Mouse (Mus musculus) T-cell, adult 2 months (primary cell): ENCODE results near the gene Pkhd1.
"Not testable (repeated sequence)": the region's sequence is repeated elsewhere in the genome, so short reads cannot be mapped to it uniquely, and the experiment has no call there.

Experiments used
- DNase-seq: peaks from one replicate; pipeline ENCODE4 v3.0.0; 2022; ENCODE audit warnings: low spot score

The Pkhd1 gene

GRCm38 (mm10) chr1:20486087-20486486 is 131.8 kb downstream of the Pkhd1 start:
- DNase-seq: no peak

GRCm38 (mm10) chr1:20481843-20482242 is 136.0 kb downstream of the Pkhd1 start:
- DNase-seq: no peak

GRCm38 (mm10) chr1:20478695-20479094 is 139.2 kb downstream of the Pkhd1 start:
- no peak for DNase-seq

GRCm38 (mm10) chr1:20478266-20478659 is 139.6 kb downstream of the Pkhd1 start:
- DNase-seq: no peak

DNA sequence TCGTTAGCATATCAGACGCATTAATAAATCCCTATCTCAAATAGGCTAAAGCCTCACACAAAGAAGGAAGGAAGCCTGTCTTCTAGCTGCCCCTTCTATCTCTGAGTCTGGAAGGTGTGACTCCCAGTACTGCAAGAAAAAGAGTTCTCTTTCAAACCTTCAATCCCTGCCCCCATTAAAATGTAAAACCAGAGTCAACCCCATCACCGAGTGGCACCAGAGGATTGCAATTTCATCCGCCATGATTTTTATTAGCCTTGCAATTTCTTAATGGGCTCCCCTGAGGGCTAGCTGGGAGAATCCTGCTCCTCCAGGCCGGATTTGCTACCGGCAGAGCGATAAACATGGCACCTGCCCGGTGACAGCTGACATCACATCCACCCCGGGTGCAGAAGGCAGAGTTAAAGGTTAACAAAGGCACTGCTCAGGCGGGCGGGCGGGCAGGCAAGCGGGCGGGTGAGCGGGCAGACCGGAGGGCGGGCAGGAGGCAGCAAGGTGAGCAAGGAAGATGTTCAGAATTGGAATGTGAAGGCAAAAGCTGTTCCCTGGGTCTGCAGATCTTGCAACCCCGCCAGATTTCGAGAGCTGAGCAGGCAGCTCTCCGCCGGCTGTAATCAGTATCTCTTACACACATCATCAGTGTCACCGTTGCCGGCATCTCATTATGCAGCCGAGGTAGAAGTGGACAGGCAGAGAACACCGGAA is 140.2 kb downstream of the Pkhd1 start:
- DNase-seq: no peak

GRCm38 (mm10) chr1:20470770-20471169 is 147.1 kb downstream of the Pkhd1 start:
- DNase-seq: no peak

- no peak for DNase-seq
These were observed 147.5 kb downstream of the Pkhd1 start for GRCm38 (mm10) chr1:20470317-20470716.

- DNase-seq: no peak
These were observed 151.4 kb downstream of the Pkhd1 start for GRCm38 (mm10) chr1:20466481-20466880.

GRCm38 (mm10) chr1:20454621-20455020 is 163.2 kb downstream of the Pkhd1 start:
- no peak for DNase-seq

- DNase-seq: no peak
These were observed 167.8 kb downstream of the Pkhd1 start for GRCm38 (mm10) chr1:20450074-20450473.

DNA sequence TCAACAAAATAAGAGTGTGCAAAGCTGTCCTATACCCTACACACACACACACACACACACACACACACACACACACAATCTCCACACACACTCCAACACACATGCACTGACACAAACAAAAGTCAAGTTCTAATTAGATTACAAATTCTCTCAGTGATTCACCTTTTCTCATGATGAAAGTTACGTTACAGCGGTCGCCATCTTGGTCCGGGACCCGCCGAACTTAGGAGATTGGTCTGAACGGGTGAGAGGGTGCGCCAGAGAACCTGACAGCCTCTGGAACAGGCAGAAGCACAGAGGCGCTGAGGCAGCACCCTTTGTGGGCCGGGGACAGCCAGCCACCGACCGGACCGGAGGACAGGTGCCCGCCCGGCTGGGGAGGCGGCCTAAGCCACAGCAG is 185.8 kb downstream of the Pkhd1 start:
- DNase-seq: not testable (repeated sequence)

GRCm38 (mm10) chr1:20429056-20429394 is 188.8 kb downstream of the Pkhd1 start:
- DNase-seq: no peak

DNA sequence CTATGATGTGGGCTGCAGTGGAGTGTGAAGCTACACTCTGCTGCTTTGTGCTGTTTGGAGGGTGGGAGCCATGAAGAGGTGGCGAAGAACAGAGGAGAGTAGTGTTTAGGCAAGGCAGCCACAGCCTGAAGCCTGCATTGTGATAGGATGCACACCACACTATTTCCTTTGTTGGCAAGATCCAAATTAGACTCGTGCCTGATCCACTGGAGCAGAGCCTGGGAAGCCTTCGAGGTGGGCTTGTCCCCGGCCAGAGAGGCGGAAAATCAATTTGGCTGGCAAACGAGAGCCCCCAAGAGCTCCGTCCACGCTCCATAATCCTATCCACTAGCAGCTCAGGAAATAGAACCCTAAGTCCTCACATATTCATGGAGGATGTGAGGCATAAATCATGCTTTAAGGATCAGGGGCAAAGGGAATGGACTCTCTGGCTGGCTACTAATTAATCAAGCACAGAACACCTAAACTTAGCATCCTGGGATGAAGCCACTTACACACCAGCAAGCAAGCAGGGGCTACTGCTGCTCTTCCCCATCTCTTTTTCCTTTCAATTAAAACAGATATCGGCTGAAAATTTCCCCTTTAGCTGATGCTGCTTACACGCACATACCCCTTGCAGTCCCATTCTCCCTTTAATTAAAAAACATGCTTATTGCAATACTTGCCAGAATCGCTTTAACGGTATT is 189.4 kb downstream of the Pkhd1 start:
- DNase-seq: no peak

- DNase-seq: no peak
These were observed 208.4 kb downstream of the Pkhd1 start for GRCm38 (mm10) chr1:20409411-20409967.

DNA sequence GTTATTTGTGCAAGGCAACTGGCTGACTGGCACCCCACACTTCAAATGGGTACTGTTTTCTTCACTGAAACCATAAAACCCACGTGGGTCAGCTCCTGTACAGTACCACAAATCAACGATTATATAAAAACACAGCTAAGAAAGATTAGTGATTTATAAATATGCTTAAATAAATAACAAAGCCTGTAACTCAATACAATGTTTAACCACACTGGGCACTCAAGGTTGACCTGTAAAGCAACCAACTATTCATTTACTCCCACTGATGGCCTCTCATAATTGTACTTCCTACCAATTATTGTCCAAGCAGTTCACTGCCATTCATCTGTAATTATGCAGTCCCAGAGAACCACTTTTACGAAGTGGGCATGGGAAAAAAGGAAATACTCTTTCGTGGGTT is 219.5 kb downstream of the Pkhd1 start:
- DNase-seq: no peak

GRCm38 (mm10) chr1:20364437-20364836 is 253.4 kb downstream of the Pkhd1 start:
- no peak for DNase-seq

GRCm38 (mm10) chr1:20344651-20345050 is 273.2 kb downstream of the Pkhd1 start:
- no peak for DNase-seq

- no peak for DNase-seq
These were observed 306.4 kb downstream of the Pkhd1 start for GRCm38 (mm10) chr1:20311485-20311884.

DNA sequence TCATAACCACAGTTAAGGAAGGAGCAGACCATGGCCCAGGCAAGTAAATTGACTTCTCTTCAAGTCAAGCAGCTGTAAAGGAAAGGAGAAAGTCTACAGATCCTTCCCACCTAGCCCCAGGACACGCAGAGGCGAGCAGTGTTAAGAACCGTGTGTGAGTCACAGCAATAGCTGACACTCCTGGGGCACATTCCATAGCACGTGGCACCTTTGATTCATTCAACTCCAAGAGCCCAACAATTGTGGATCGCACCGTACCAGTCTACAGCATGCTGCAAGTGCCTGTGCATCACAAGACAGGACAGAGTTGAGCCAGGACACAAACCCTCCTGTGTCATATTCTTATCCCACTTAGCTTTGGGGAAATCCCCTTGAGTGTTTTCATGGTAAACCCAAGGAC is 306.9 kb downstream of the Pkhd1 start:
- no peak for DNase-seq

- no peak for DNase-seq
These were observed 311.7 kb downstream of the Pkhd1 start for GRCm38 (mm10) chr1:20306116-20306515.

GRCm38 (mm10) chr1:20302943-20303578 is 314.8 kb downstream of the Pkhd1 start:
- no peak for DNase-seq

GRCm38 (mm10) chr1:20302187-20302942 is 315.5 kb downstream of the Pkhd1 start:
- DNase-seq: no peak
